Mouse (Mus musculus): ENCODE measurements at regions not wholly inside any gene's neighbourhood (a gene's known extent, or its start where the extent isn't known, plus 50 kb on each side); places are given as distances from the start of the nearest gene placed in this dataset.

DNA sequence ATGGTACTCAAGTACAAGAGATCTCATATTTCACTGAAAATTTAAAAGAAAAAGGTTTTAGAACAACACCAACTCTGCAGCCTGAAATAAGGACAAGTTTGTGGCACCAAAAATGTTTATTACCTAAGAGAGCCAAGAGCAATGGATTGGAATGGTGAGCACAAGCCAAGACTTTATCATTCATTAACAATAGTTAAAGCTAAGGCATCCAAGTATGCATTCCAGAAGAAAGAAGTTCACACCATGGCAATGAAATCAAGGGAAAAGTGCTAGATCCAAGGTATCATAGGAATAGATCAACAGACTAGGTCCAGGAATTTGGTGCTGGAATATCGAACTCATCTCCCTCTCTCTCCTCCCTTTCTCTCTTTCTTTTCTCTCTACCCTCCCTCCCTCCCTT, 63.8 kb upstream of the P3h2 start:
- no peak for DNase-seq (ENCODE audit: low read depth, low spot score)

DNA sequence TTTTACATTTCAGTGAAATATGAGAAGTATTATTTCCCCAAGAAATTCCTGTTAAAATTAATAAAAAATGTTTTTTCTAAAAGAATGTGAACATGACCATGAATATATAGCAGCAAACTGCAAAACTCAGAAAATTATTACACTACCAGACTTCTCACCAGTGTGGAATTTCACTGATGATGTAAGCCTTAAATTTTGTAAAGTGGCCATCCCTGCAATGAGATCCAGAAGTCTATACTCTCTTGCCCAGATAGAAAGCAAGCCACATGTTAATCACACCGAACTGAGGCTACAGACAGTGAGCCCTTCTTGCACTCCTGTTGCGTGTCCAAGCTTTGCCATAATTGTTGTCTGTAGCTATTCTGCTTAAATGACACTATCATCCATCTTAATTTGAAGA, 62.6 kb upstream of the P3h2 start:
- no peak for DNase-seq (ENCODE audit: low read depth, low spot score)

DNA sequence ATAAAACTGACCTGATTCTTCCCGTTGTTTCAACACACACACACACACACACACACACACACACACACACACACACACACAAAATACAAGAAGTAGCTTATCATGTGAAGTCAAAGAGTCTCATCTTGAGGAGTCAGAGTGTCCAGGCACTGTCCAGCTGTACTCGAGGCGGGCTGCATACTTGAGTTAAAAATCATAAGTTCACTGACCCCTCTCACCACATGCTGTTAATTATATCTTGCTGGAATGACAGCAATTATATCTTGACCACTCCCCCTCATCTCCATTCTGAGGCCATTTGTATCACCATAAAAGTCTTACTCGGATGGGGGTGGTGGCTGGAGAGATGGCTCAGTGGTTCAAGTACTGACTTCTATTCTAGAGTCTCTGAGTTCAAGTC, 58.5 kb upstream of the P3h2 start:
- no peak for DNase-seq (ENCODE audit: low read depth, low spot score)

DNA sequence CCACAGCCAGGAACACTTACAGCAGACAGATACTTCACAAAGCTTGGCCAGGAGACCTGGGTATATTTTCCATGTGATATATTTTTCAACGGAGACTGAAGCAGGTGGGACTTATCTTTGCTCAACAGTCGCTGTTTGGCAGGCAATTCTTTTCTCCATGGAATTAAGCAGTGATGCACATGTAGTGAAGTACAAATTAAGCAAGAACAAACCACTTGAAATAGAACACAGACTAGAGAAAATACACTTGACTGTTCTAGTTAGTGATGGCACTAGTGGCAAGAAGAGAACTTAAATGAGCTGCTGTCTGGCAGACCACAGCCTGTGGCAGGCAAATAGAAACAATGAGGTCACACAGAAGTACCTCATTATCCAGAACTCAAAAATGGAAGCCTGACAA, 57.8 kb upstream of the P3h2 start:
- peak; percentile 15 for DNase-seq (ENCODE audit: low read depth, low spot score)

DNA sequence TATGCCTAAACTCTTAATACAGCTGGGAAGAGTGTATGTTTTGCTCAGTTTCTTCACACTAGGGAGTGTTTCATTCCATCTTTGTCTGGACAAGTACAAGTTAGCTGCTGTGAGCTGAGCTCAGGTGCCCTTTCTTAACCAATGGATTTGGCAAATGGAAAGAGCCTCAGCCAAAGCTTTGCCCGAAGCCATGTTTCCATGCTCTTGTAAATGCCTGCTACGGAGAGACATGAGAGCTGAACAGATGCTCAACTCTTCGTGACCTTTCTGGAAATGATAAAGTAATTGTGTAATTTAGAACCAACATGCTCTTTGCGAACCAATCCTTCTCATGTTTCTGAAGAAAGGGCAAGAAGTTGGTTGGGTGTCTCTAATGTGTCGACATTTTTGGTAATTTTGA, 52.0 kb upstream of the P3h2 start:
- DNase-seq (ENCODE audit: low read depth, low spot score), result no peak

All from telencephalon, adult 2 months (tissue).